Mouse (Mus musculus): ENCODE results near the gene Gnb5.

DNA sequence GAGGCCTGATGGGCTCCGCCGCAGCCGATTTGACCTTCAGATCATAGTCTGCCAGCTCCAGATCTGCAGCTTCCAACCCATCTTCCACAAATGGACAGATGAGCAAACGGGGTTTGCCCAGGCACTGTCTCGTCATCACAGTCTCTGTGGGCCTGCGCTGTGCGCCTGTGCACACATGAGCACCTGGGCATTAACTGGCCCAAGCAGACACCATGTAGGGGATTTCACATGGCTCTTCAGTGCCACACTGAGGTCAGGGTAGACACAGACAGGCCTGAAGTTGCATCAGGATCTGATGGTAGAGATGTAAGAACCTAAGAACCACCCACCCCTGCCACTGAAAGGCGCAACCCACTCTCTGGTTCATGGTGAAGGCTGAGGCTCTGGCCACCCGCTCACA lies 31.0 kb upstream of the Gnb5 start:
- TF ChIP-seq EP300 (IDR thresholded peaks at IDR 0.05; ENCODE audit: low read depth) (no peak), CTCF (IDR thresholded peaks at IDR 0.05; ENCODE audit: low read depth) (no peak)

All from heart, postnatal 0 days (tissue).